Mouse (Mus musculus): ENCODE measurements around the gene Olfr851.

Olfr851 gene

DNA sequence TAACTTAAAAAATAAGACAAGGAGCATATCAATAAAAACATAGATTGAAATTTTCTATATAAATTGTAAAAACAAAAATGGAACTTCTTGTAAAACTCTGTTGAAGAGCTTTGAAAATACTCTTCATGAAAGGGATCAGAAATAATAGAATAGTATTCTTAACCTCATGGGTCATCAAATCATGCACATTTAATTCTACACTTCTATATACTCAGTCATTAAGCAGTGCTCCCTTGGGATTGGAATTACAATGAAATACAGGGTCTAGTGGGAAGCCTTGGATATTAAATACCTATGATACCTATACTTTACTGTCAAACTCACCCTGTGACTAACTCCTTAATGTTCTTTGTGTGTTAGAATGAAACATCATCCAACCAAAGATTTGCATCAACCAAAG is at the start of gene Olfr851:
Gene Olfr851, plus strand, starts transcription at position 301 of the 400 bp plus-strand sequence.
- no peak for DNase-seq (ENCODE audit: low read depth, low spot score)

DNA sequence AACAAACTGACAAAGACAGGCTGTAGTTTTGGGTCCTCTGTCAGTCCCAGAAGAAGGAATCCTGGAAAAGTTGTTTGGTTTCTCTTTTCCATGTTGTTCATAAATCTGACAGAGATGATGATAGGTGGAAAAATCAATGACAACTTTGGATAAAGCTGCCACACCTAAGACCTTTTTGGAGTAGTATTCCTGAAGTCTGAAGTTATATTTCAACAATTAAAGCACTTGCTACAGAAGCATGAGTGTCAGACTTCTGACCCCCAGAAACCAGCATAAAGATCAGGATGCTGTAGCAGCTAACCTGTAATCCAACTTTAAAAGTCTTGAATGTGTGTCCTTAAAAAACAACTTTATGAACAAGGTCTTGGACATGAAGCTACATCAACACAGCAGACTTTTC is 14.9 kb upstream of the Olfr851 start, which contains the start of gene Olfr850:
Gene Olfr850, minus strand, starts transcription at position 101 of the 400 bp plus-strand sequence.
- no peak for DNase-seq (ENCODE audit: low read depth, low spot score)

GRCm38 (mm10) chr9:19540976-19541375 is 47.9 kb downstream of the Olfr851 start, which contains the start of gene Olfr853:
Olfr853 (minus strand) TSS chr9:19541076.
- DNase-seq (ENCODE audit: low read depth, low spot score): no peak

Measured in CD4-positive, CD25-positive, alpha-beta regulatory T cell, adult 2 months (primary cell).